19 mouse cellular contexts compared by ENCODE assay signal in genomic region chr19:34195031-34195430, GRCm38 (mm10). TPM values are rescaled to one million over a fixed set of nuclear protein-coding genes. Genes with fewer than 3 reads are reported as not detected.
DNase-seq lines count a peak whose midpoint lies in the region; ATAC-seq and TF ChIP-seq lines count a peak whose summit lies in the region.
"Had no signal": no experiment of that assay in that cellular context is flagged by ENCODE, and none has a peak within 500 bp of the region (broad histone marks: within the 10 kb centered on the region; RNA-seq: fewer than 3 reads in every experiment).

No protein-coding gene starts in this region.

- peak overlapping the region; percentile 87; the same call in 1 of the 2 replicates for H3K4me2 ChIP-seq in embryonic facial prominence, embryonic 13.5 days
- H3K4me2 ChIP-seq in limb, embryonic 12.5 days, result peak overlapping the region; percentile 93; the same call in 1 of the 2 replicates
- no peak overlapping the region for H3K4me2 ChIP-seq in intestine, embryonic 15.5 days (replicated peaks)
- H3K4me2 ChIP-seq: forebrain, embryonic 15.5 days; midbrain, embryonic 15.5 days had no signal

- H3K27me3 ChIP-seq in embryonic facial prominence, embryonic 13.5 days, result peaks cover 8% of the 10 kb centered on the region
- peaks cover 10% of the 10 kb centered on the region; the same call in 1 of the 2 replicates for H3K27me3 ChIP-seq in limb, embryonic 12.5 days
- no peaks in the 10 kb centered on the region for H3K27me3 ChIP-seq in intestine, embryonic 15.5 days (replicated peaks)
- H3K27me3 ChIP-seq: forebrain, embryonic 15.5 days; midbrain, embryonic 15.5 days had no signal

- ATAC-seq in embryonic facial prominence, embryonic 13.5 days (ENCODE audit: insufficient number of reproducible peaks, insufficient read depth, low FRiP score, low TSS enrichment, low read depth), result no peak
- ATAC-seq in limb, embryonic 12.5 days (ENCODE audit: insufficient number of reproducible peaks, insufficient read depth, low FRiP score, low TSS enrichment, low read depth), result no peak; the same call in 1 of the 2 replicates
- ATAC-seq in intestine, embryonic 15.5 days, result no peak
- ATAC-seq: forebrain, embryonic 15.5 days; hindbrain, postnatal 0 days; midbrain, embryonic 15.5 days had no signal

- no peak for TF ChIP-seq CTCF in gastrocnemius, adult 2 months (IDR thresholded peaks at IDR 0.05)

- H3K4me1 ChIP-seq in embryonic facial prominence, embryonic 13.5 days, result peaks cover 31% of the 10 kb centered on the region
- peaks cover 32% of the 10 kb centered on the region for H3K4me1 ChIP-seq in limb, embryonic 12.5 days (replicated peaks)
- 0 out of 2 replicates have a peak, but pooled peaks cover 5% of the 10 kb centered on the region for H3K4me1 ChIP-seq in intestine, embryonic 15.5 days (replicated peaks)

- DNase-seq in gastrocnemius, adult 2 months, result no peak
- DNase-seq in gastrocnemius, postnatal 14 days, result no peak
- DNase-seq in 3T3-L1 (ENCODE audit: low read depth, low spot score), result peak; percentile 78
- DNase-seq in adrenal gland, postnatal 14 days, result no peak
- DNase-seq in frontal cortex, postnatal 10 days (ENCODE audit: low spot score in 2 of 2), result no peak
- DNase-seq: adrenal gland, postnatal 10 days; cerebellum, adult 2 months; kidney, adult 9 months; lung, adult 2 months had no signal

- H3K9ac ChIP-seq in embryonic facial prominence, embryonic 13.5 days, result no peak overlapping the region
- no peak overlapping the region for H3K9ac ChIP-seq in limb, embryonic 12.5 days (replicated peaks)
- no peak overlapping the region for H3K9ac ChIP-seq in intestine, embryonic 15.5 days
- H3K9ac ChIP-seq: forebrain, embryonic 15.5 days; midbrain, embryonic 15.5 days had no signal

- H3K4me3 ChIP-seq in gastrocnemius, adult 2 months, result no peak overlapping the region
- no peak overlapping the region for H3K4me3 ChIP-seq in embryonic facial prominence, embryonic 13.5 days
- no peak overlapping the region for H3K4me3 ChIP-seq in limb, embryonic 12.5 days (replicated peaks)
- H3K4me3 ChIP-seq in intestine, embryonic 15.5 days (replicated peaks), result no peak overlapping the region
- H3K4me3 ChIP-seq: erythroblast, embryonic 14.5 days; forebrain, embryonic 15.5 days; midbrain, embryonic 15.5 days had no signal

- H3K36me3 ChIP-seq in embryonic facial prominence, embryonic 13.5 days, result no peaks in the 10 kb centered on the region
- no peaks in the 10 kb centered on the region for H3K36me3 ChIP-seq in limb, embryonic 12.5 days
- H3K36me3 ChIP-seq in intestine, embryonic 15.5 days, result no peaks in the 10 kb centered on the region
- H3K36me3 ChIP-seq: forebrain, embryonic 15.5 days; midbrain, embryonic 15.5 days had no signal

- intact Hi-C loops in gastrocnemius, adult 2 months (cut with DNase I), result no loop called here
- intact Hi-C loops in gastrocnemius, postnatal 14 days (cut with DNase I; ENCODE audit: low total_unique reads), result no loop called here

- WGBS in embryonic facial prominence, embryonic 13.5 days, result 21% methylated on average over 2 of the region's 2 CpGs
- WGBS in limb, embryonic 12.5 days, result 5% methylated on average over 2 of the region's 2 CpGs
- WGBS in intestine, embryonic 15.5 days, result 47% methylated on average over 2 of the region's 2 CpGs

- peak overlapping the region; percentile 43 for H3K27ac ChIP-seq in gastrocnemius, adult 2 months
- no peak overlapping the region for H3K27ac ChIP-seq in embryonic facial prominence, embryonic 13.5 days
- H3K27ac ChIP-seq in limb, embryonic 12.5 days, result 0 out of 2 replicates have a peak overlapping the region, but pooled peaks have one; percentile 4
- H3K27ac ChIP-seq in intestine, embryonic 15.5 days, result no peak overlapping the region
- H3K27ac ChIP-seq: forebrain, embryonic 15.5 days; hindbrain, postnatal 0 days; midbrain, embryonic 15.5 days had no signal

- no peaks in the 10 kb centered on the region for H3K9me3 ChIP-seq in embryonic facial prominence, embryonic 13.5 days
- no peaks in the 10 kb centered on the region for H3K9me3 ChIP-seq in limb, embryonic 12.5 days
- no peaks in the 10 kb centered on the region for H3K9me3 ChIP-seq in intestine, embryonic 15.5 days
- H3K9me3 ChIP-seq: forebrain, embryonic 15.5 days; midbrain, embryonic 15.5 days had no signal

RNA-seq across cellular contexts. Expression of gene Stambpl1, which starts 3.0 kb away (rescaled TPM):
- under 1 TPM; 0.59 to 0.84 TPM for total RNA-seq in gastrocnemius, adult 2 months (2021)
- total RNA-seq in gastrocnemius, postnatal 14 days (2021), result 1 to 10 TPM; 1.4 to 1.7 TPM
- polyA plus RNA-seq in embryonic facial prominence, embryonic 13.5 days (2015; fragmentation: Nextera tagmentation; extraction: Ambion mirVana), result 13.2 and 13.7 TPM in 2 replicates
- polyA plus RNA-seq in limb, embryonic 12.5 days (2016; fragmentation: Nextera tagmentation; extraction: Ambion mirVana), result 10.8 and 11.3 TPM in 2 replicates
- total RNA-seq in adrenal gland, postnatal 14 days (2021), result 5.6 and 8.0 TPM in 2 replicates
- polyA plus RNA-seq in intestine, embryonic 15.5 days (2015; fragmentation: Nextera tagmentation; extraction: Ambion mirVana), result 19.6 and 20.2 TPM in 2 replicates
- polyA plus RNA-seq: erythroblast, embryonic 14.5 days had no signal

RNA-seq across cellular contexts. Expression of gene Ankrd22, which starts 29.2 kb away (rescaled TPM):
- not detected for total RNA-seq in gastrocnemius, adult 2 months (2021)
- total RNA-seq in gastrocnemius, postnatal 14 days (2021), result not detected
- polyA plus RNA-seq in embryonic facial prominence, embryonic 13.5 days (2015; fragmentation: Nextera tagmentation; extraction: Ambion mirVana), result 2.8 and 3.9 TPM in 2 replicates
- 0.26 TPM in 1 of 2 replicates, not detected in the other for polyA plus RNA-seq in limb, embryonic 12.5 days (2016; fragmentation: Nextera tagmentation; extraction: Ambion mirVana)
- 0.11 TPM in 1 of 2 replicates, not detected in the other for total RNA-seq in adrenal gland, postnatal 14 days (2021)
- 1.5 and 1.7 TPM in 2 replicates for polyA plus RNA-seq in intestine, embryonic 15.5 days (2015; fragmentation: Nextera tagmentation; extraction: Ambion mirVana)
- total RNA-seq: gastrocnemius, adult 18-20 months; hindbrain, postnatal 0 days had no signal
- polyA plus RNA-seq: erythroblast, embryonic 14.5 days; forebrain, embryonic 15.5 days; heart, embryonic 14.5 days; hindbrain, postnatal 0 days; small intestine, adult 2 months had no signal

Comparison
In these comparisons a context has a peak if more than half of its experiments do, and no peak if none do; other contexts are left out.
1. H3K27ac ChIP-seq: peak in gastrocnemius, adult 2 months (single experiment) and limb, embryonic 12.5 days (single experiment); none in embryonic facial prominence, embryonic 13.5 days (single experiment) and intestine, embryonic 15.5 days (single experiment).